12 mouse cellular contexts compared by ENCODE assay signal in the genomic region with DNA sequence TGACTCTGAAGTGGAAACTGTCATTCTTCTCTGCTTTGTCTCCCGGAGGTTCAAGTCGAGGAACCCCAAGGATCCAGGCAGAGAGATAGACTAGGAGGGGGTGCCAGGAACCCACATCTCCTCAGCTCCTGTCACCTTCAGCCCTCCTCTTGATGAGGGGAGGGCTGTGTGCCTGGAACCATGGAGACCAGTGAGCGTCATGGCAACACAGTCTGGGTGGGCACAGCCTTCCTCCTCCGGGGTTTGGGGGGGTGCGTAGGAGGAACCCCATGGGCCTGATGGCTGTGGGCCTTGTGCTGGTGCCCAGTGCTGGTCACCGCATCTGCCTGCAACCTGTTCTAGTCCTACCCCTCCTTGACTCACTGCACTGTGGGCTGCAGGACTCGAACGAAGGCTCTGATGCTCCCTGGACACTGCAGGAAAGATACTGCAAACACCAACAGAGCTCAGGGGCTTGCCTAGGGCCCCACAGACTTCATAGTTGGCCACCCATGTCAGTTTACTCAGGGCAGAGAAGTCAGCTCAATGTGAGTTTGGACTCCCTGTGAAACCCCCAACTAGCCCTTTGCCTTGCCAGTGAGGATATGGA. TPM values are rescaled to one million over a fixed set of nuclear protein-coding genes. Genes with fewer than 3 reads are reported as not detected.
A peak's percentile ranks its signal among the peaks of the same experiment; 100 is the strongest.
DNase-seq lines count a peak whose midpoint lies in the region; ATAC-seq and TF ChIP-seq lines count a peak whose summit lies in the region.
"Had no signal": no experiment of that assay in that cellular context is flagged by ENCODE, and none has a peak within 500 bp of the region (broad histone marks: within the 10 kb centered on the region; RNA-seq: fewer than 3 reads in every experiment).

No protein-coding gene starts in this region.

- H3K4me2 ChIP-seq in lung, embryonic 16.5 days (ENCODE audit: low read depth, low read length): no peak overlapping the region
- no peak overlapping the region for H3K4me2 ChIP-seq in lung, postnatal 0 days (replicated peaks; ENCODE audit: low read depth, low read length)
- H3K4me2 ChIP-seq in hindbrain, postnatal 0 days (ENCODE audit: low read depth, low read length): no peak overlapping the region
- no peak overlapping the region for H3K4me2 ChIP-seq in neural tube, embryonic 13.5 days

- 26% methylated on average over 8 of the region's 8 CpGs for WGBS in lung, embryonic 16.5 days
- 29% methylated on average over 8 of the region's 8 CpGs for WGBS in lung, postnatal 0 days
- WGBS in hindbrain, postnatal 0 days: 26% methylated on average over 8 of the region's 8 CpGs
- WGBS in neural tube, embryonic 13.5 days: 35% methylated on average over 8 of the region's 8 CpGs

- no peaks in the 10 kb centered on the region; the same call in 1 of the 2 replicates for H3K27me3 ChIP-seq in lung, embryonic 16.5 days (ENCODE audit: control insufficient read depth, insufficient read depth, low read depth, low read length)
- no peaks in the 10 kb centered on the region for H3K27me3 ChIP-seq in lung, postnatal 0 days (replicated peaks; ENCODE audit: insufficient read depth, low read length)
- H3K27me3 ChIP-seq in hindbrain, postnatal 0 days (ENCODE audit: insufficient read depth, low read length): no peaks in the 10 kb centered on the region
- H3K27me3 ChIP-seq in neural tube, embryonic 13.5 days: peaks cover 38% of the 10 kb centered on the region

- ATAC-seq in frontal cortex, adult (ENCODE audit: low TSS enrichment): no peak
- ATAC-seq in lung, embryonic 16.5 days (ENCODE audit: low read depth): peak; percentile 9; the same call in 1 of the 2 replicates
- no peak for ATAC-seq in lung, postnatal 0 days
- ATAC-seq in hindbrain, postnatal 0 days: peak; percentile 36
- ATAC-seq in neural tube, embryonic 13.5 days (ENCODE audit: low read depth): peak; percentile 4; the same call in 1 of the 2 replicates
- ATAC-seq in cerebellum, adult (ENCODE audit: insufficient number of reproducible peaks, low FRiP score, low TSS enrichment): no peak

- H3K36me3 ChIP-seq in lung, embryonic 16.5 days (ENCODE audit: control insufficient read depth, insufficient read depth, low read length): peaks cover 12% of the 10 kb centered on the region
- H3K36me3 ChIP-seq in lung, postnatal 0 days (ENCODE audit: insufficient read depth, low read length): no peaks in the 10 kb centered on the region
- no peaks in the 10 kb centered on the region for H3K36me3 ChIP-seq in hindbrain, postnatal 0 days (ENCODE audit: insufficient read depth, low read length)
- no peaks in the 10 kb centered on the region for H3K36me3 ChIP-seq in neural tube, embryonic 13.5 days

- peak overlapping the region; percentile 56; the same call in 1 of the 2 replicates for H3K27ac ChIP-seq in lung, embryonic 16.5 days (ENCODE audit: low read length)
- H3K27ac ChIP-seq in lung, postnatal 0 days (ENCODE audit: low read length): no peak overlapping the region
- no peak overlapping the region for H3K27ac ChIP-seq in hindbrain, postnatal 0 days
- H3K27ac ChIP-seq in neural tube, embryonic 13.5 days (replicated peaks): peak overlapping the region; percentile 55

- no peak for TF ChIP-seq CTCF in lung, postnatal 0 days (IDR thresholded peaks at IDR 0.05)
- no peak for TF ChIP-seq CTCF in hindbrain, postnatal 0 days (IDR thresholded peaks at IDR 0.05; ENCODE audit: low read depth)

- no peak for TF ChIP-seq EP300 in lung, postnatal 0 days (IDR thresholded peaks at IDR 0.05)

- H3K4me1 ChIP-seq in lung, embryonic 16.5 days (replicated peaks; ENCODE audit: control insufficient read depth, insufficient read depth, low read length): peaks cover 19% of the 10 kb centered on the region
- 0 out of 2 replicates have a peak, but pooled peaks cover 6% of the 10 kb centered on the region for H3K4me1 ChIP-seq in lung, postnatal 0 days (ENCODE audit: insufficient read depth, low read depth, low read length)
- H3K4me1 ChIP-seq in hindbrain, postnatal 0 days (ENCODE audit: insufficient read depth, low read length): peaks cover 9% of the 10 kb centered on the region
- peaks cover 29% of the 10 kb centered on the region for H3K4me1 ChIP-seq in neural tube, embryonic 13.5 days (replicated peaks)

- H3K9me3 ChIP-seq in lung, embryonic 16.5 days (ENCODE audit: control insufficient read depth, low read length): no peaks in the 10 kb centered on the region
- H3K9me3 ChIP-seq in lung, postnatal 0 days (ENCODE audit: low read length): no peaks in the 10 kb centered on the region
- H3K9me3 ChIP-seq in hindbrain, postnatal 0 days (ENCODE audit: low read length): no peaks in the 10 kb centered on the region
- no peaks in the 10 kb centered on the region for H3K9me3 ChIP-seq in neural tube, embryonic 13.5 days

- no peak overlapping the region for H3K4me3 ChIP-seq in lung, embryonic 16.5 days (ENCODE audit: low read length)
- H3K4me3 ChIP-seq in lung, postnatal 0 days (ENCODE audit: low read depth, low read length): no peak overlapping the region
- no peak overlapping the region for H3K4me3 ChIP-seq in hindbrain, postnatal 0 days (ENCODE audit: low read length)
- no peak overlapping the region for H3K4me3 ChIP-seq in neural tube, embryonic 13.5 days

- no peak overlapping the region for H3K9ac ChIP-seq in lung, embryonic 16.5 days (ENCODE audit: low read length)
- H3K9ac ChIP-seq in lung, postnatal 0 days (replicated peaks; ENCODE audit: low read depth): no peak overlapping the region
- no peak overlapping the region for H3K9ac ChIP-seq in hindbrain, postnatal 0 days (replicated peaks; ENCODE audit: low read length)
- H3K9ac ChIP-seq in neural tube, embryonic 13.5 days: no peak overlapping the region

- DNase-seq in frontal cortex, postnatal 10 days (ENCODE audit: low spot score in 2 of 2): peak; percentile 50 to 68
- DNase-seq in lung, postnatal 0 days (ENCODE audit: low spot score): no peak
- DNase-seq in hindbrain, postnatal 0 days (ENCODE audit: low spot score): no peak
- DNase-seq in layer of hippocampus, adult 9-10 months (ENCODE audit: low spot score): no peak
- DNase-seq: adrenal gland, postnatal 25 days; cerebellum, postnatal 10 days had no signal

RNA-seq across cellular contexts. Expression of a gene that starts 4.9 kb away (rescaled TPM):
- polyA plus RNA-seq in lung, embryonic 16.5 days (2015; fragmentation: Nextera tagmentation; extraction: Ambion mirVana): 2.4 and 8.8 TPM in 2 replicates
- 4.0 and 4.2 TPM in 2 replicates for polyA plus RNA-seq in lung, postnatal 0 days (2015; fragmentation: Nextera tagmentation; extraction: Ambion mirVana)
- total RNA-seq in hindbrain, postnatal 0 days (2014; rRNA removed): not detected in 2 replicates
- polyA plus RNA-seq in hindbrain, postnatal 0 days (2015; fragmentation: Nextera tagmentation; extraction: Ambion mirVana): not detected in 2 replicates
- not detected in 2 replicates for polyA plus RNA-seq in neural tube, embryonic 13.5 days (2015; fragmentation: Nextera tagmentation; extraction: Ambion mirVana)
- total RNA-seq: left cerebral cortex, postnatal 14 days had no signal
- polyA plus RNA-seq: spleen, adult 2 months had no signal

RNA-seq across cellular contexts. Expression of a gene that starts 5.9 kb away (rescaled TPM):
- polyA plus RNA-seq in lung, embryonic 16.5 days (2015; fragmentation: Nextera tagmentation; extraction: Ambion mirVana): 14.8 and 22.5 TPM in 2 replicates
- polyA plus RNA-seq in lung, postnatal 0 days (2015; fragmentation: Nextera tagmentation; extraction: Ambion mirVana): 3.2 and 4.3 TPM in 2 replicates
- 54.4 and 55.8 TPM in 2 replicates for total RNA-seq in hindbrain, postnatal 0 days (2014; rRNA removed)
- polyA plus RNA-seq in hindbrain, postnatal 0 days (2015; fragmentation: Nextera tagmentation; extraction: Ambion mirVana): 26.7 and 27.1 TPM in 2 replicates
- polyA plus RNA-seq in neural tube, embryonic 13.5 days (2015; fragmentation: Nextera tagmentation; extraction: Ambion mirVana): 43.6 TPM in 2 replicates

Comparison
In these comparisons a context has a peak if more than half of its experiments do, and no peak if none do; other contexts are left out.
1. ATAC-seq: peak in lung, embryonic 16.5 days (single experiment), hindbrain, postnatal 0 days (single experiment) and neural tube, embryonic 13.5 days (single experiment); none in frontal cortex, adult (single experiment), lung, postnatal 0 days (single experiment) and cerebellum, adult (single experiment).
2. H3K27ac ChIP-seq: peak in lung, embryonic 16.5 days (single experiment) and neural tube, embryonic 13.5 days (single experiment); none in lung, postnatal 0 days (single experiment) and hindbrain, postnatal 0 days (single experiment).
3. DNase-seq: peak in frontal cortex, postnatal 10 days (2 of 2); none in lung, postnatal 0 days (single experiment), hindbrain, postnatal 0 days (single experiment) and layer of hippocampus, adult 9-10 months (single experiment).